Mouse (Mus musculus) liver, embryonic 12.5 days (tissue): Measurements from ENCODE around the gene Tmem243. TPM values are rescaled to one million over a fixed set of nuclear protein-coding genes. Genes with fewer than 3 reads are reported as not detected.

ENCODE experiments used
- ATAC-seq: fragments of 200-750 bp; cut with Nextera tagmentation; 2 replicates; pipeline ENCODE4 v1.8.0; 2017; ENCODE audit warnings: moderate number of reproducible peaks, mild to moderate bottlenecking, moderate library complexity
- H3K27ac ChIP-seq: fragments of 300-500 bp; sonication (generic); 2 replicates; pipeline ENCODE4 v1.5.1; 2016; ENCODE audit warnings: mild to moderate bottlenecking
- H3K27me3 ChIP-seq: fragments of 300-500 bp; sonication (generic); replicated peaks from 2 replicates; pipeline ENCODE4 v1.6.1; 2016; ENCODE audit warnings: mild to moderate bottlenecking, moderate library complexity
- H3K36me3 ChIP-seq: fragments of 300-500 bp; sonication (generic); 2 replicates; pipeline ENCODE4 v1.6.1; 2016; ENCODE audit warnings: mild to moderate bottlenecking, moderate library complexity
- H3K4me1 ChIP-seq: fragments of 300-500 bp; sonication (generic); 2 replicates; pipeline ENCODE4 v1.6.1; 2016
- H3K4me2 ChIP-seq: fragments of 300-500 bp; sonication (generic); 2 replicates; pipeline ENCODE4 v1.6.1; 2016; ENCODE audit warnings: mild to moderate bottlenecking, moderate library complexity
- H3K4me3 ChIP-seq: fragments of 300-500 bp; sonication (generic); 2 replicates; pipeline ENCODE4 v1.5.1; 2016; ENCODE audit warnings: mild to moderate bottlenecking, moderate library complexity
- H3K9ac ChIP-seq: fragments of 300-500 bp; sonication (generic); 2 replicates; pipeline ENCODE4 v1.6.1; 2016; ENCODE audit warnings: mild to moderate bottlenecking, moderate library complexity
- H3K9me3 ChIP-seq: fragments of 300-500 bp; sonication (generic); replicated peaks from 2 replicates; pipeline ENCODE4 v1.6.1; 2016; ENCODE audit warnings: mild to moderate bottlenecking, moderate library complexity
- WGBS: fragments of 180-500 bp; shearing (Covaris S2); methylation state at CpG from one replicate; pipeline ENCODE4 v1.1.7; 2016; ENCODE audit not compliant: insufficient replicate concordance; 5-methylcytosine and 5-hydroxymethylcytosine counted together
- polyA plus RNA-seq: library from polyadenylated mRNA; unstranded; fragments of >200 nt; fragmentation: Nextera tagmentation; extraction: Ambion mirVana; gene quantifications from 2 replicates; pipeline ENCODE4 v1.2.1, GENCODE M21; 2016

Gene Tmem243
- polyA plus RNA-seq, 1 experiment from 2014 or later: 12.3 TPM

DNA sequence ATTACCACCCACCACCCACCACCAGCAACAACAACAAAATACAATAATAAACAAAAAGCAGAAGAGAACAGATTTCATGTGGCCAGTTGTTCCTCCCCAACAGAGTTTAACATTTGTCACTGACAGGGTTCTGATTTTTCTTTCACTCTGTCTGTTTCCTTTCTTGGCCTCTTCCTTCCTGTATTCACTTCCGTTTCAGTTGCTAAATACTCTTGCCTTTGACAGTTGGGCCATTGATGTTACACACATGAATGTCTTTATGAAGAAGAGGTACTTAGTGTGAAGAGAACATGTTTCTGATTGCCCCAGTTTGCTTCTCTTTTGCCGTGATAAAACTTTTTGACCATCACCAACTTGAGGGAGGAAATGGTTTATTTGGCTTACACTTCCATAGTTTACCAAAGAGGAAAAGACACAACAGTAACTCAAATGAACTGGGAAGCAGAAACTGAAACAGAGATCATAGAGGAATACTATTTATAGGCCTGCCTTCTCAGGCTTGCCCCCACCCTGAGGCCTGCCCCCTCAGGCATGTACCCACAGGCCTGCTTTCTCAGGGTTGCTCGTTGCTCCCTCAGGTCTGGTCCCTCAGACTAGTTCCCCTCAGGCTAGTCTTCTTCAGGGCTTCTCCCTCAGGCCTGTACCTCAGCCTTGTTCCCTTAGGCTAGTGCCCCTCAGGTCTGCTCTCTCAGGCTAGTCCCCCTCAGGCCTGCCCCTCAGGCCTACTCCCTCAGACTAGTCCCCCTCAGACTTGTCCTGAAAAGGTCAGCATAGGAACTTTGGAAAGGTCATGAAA lies 13.3 kb upstream of the Tmem243 start:
- 33% methylated on average over 3 of the region's 3 CpGs for WGBS
- Histone ChIP-seq H3K27ac (no peak overlapping the region), H3K9ac (no peak overlapping the region)

DNA sequence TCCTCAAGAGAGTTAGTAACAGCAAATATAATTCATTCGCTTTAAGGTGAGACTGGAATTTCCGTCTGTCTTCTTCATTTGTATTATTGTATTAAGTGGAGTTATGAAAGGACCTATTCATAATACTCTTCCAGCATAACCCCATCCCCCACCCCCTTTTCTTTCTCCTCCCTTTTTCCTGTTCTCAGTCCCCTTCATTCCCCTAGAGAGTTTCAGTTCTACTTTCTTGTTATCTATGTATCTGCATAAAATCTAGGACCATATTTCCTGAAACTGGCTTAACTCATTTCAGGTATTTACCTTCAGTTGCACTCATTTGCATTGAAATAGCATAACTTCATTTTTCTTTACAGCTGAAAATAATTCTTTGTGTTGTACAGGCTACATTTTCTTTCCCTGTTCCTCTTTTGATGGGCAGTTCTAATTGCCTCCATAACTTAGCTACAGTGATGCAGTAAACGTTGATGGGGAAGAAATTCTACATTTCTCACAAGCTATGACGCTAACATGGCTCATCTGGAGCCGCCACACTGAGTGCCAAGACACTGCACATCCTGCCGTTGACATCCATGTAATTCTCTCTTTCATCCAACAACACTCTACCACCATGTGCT lies 9.9 kb upstream of the Tmem243 start:
- Histone ChIP-seq H3K4me2 (no peak overlapping the region), H3K27ac (no peak overlapping the region), H3K9me3 (no peaks in the 10 kb centered on the region), H3K9ac (no peak overlapping the region), H3K4me3 (no peak overlapping the region), H3K27me3 (no peaks in the 10 kb centered on the region), H3K36me3 (no peaks in the 10 kb centered on the region), H3K4me1 (no peaks in the 10 kb centered on the region)
- 61% methylated on average over 6 of the region's 6 CpGs for WGBS
- no peak for ATAC-seq

More for the DNA sequence above, 13.3 kb upstream of the Tmem243 start:
- no peaks in the 10 kb centered on the region for H3K27me3 ChIP-seq
- no peaks in the 10 kb centered on the region for H3K9me3 ChIP-seq
- ATAC-seq: 0 out of 2 replicates have a peak, but pooled peaks have one; percentile 15
- H3K36me3 ChIP-seq: no peaks in the 10 kb centered on the region
- no peak overlapping the region for H3K4me2 ChIP-seq
- H3K4me1 ChIP-seq: no peaks in the 10 kb centered on the region
- H3K4me3 ChIP-seq: no peak overlapping the region

DNA sequence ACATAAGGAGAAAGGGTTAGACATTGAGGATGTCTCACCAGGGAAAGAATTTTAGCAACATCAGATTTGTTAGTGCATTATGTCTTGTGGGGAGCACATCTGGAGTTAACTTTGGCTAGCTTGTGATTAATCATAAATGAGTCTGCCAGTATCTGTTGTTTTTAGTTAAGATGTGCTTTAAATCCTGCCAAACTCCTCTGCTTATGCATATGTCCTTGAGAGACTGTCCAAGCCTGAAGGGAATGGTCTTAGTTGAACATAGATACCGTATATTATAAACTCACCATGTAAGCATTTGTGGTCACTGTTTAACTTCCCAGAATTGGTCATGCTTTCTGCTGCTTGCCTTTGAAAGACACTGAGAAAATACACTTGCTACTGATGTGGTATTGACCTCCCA lies 7.8 kb upstream of the Tmem243 start:
- no peak overlapping the region for H3K9ac ChIP-seq
- H3K4me1 ChIP-seq: no peaks in the 10 kb centered on the region
- peaks cover 6% of the 10 kb centered on the region; the same call in 1 of the 2 replicates for H3K9me3 ChIP-seq
- H3K36me3 ChIP-seq: no peaks in the 10 kb centered on the region
- no peaks in the 10 kb centered on the region for H3K27me3 ChIP-seq
- no peak for ATAC-seq
- 46% methylated on average over 1 of the region's 1 CpGs for WGBS
- H3K4me2 ChIP-seq: no peak overlapping the region
- H3K27ac ChIP-seq: no peak overlapping the region
- no peak overlapping the region for H3K4me3 ChIP-seq

DNA sequence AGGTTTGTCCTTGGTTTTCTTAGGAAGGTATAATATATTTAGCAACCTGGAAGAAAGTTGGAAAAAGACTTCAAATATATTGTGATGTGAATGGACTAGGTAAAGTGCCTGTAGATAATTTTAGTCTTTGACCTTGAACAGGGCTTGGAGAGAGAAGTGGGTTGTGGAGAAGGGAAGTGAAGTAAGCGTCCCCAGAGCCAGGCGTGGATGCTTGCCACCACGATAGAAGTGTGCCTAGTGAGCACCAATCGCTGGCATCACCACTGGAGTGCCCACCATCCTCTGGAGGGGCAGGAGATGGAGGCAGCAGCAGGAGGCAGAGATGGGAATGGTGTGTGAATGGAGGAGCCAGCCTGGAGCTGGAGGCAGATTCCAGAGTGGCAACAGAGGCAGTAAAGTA lies 7.0 kb upstream of the Tmem243 start:
- Histone ChIP-seq H3K36me3 (no peaks in the 10 kb centered on the region), H3K4me3 (no peak overlapping the region), H3K27ac (no peak overlapping the region), H3K9me3 (peaks cover 6% of the 10 kb centered on the region; the same call in 1 of the 2 replicates), H3K27me3 (peaks cover 3% of the 10 kb centered on the region), H3K4me1 (no peaks in the 10 kb centered on the region), H3K9ac (no peak overlapping the region), H3K4me2 (no peak overlapping the region)
- no peak for ATAC-seq
- WGBS: 54% methylated on average over 4 of the region's 4 CpGs

DNA sequence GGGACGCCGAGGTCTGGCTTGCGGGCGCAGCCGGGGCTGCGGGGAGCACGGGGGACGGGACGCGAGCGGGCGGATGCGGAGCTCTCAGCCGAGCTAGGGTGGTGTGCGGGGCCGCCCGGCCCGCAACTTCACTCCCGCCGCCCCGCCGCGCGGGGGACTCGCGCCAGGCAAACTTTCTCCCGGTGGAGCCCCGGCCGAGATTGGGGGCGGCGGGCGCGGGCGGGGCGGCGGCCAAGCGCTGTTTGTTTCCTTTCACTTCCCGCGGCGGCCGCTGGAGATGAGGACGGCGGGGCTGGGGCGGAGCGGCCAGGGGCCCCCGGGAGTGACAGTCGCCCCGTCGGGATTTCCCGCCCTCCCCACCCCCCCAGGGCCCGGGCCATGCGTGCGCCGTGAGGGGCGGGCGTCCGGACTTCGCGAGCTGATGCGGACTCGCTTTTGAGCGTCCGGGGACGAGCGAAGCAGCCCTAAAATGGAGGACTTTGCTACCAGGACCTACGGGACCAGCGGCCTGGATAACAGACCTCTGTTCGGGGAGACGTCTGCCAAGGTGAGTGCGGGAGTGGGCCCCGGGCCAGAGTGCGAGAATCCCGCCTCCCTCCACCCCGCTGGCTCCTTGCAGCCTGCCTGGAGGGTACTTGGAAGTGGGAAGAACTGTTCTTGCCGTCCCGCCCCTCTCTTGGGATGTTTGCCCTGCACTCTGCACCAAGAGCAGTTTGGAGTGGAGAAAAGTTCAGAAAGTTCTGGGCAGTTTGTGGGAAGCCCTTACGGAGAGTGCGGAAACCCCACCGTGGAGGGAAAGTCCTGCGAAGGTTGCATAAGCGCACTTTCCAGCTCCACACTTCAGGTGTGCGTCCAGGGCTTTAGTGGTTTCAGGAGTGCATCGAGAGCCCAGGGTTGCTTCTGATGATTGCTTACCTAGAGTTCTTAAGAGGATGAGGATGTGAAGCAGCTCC lies 657 bp downstream of the Tmem243 start:
- WGBS: 4% methylated on average over 66 of the region's 83 CpGs
- Histone ChIP-seq H3K4me3 (peak overlapping the region; percentile 78), H3K4me1 (peaks cover 16% of the 10 kb centered on the region), H3K27ac (peak overlapping the region; percentile 55), H3K27me3 (peaks cover 47% of the 10 kb centered on the region), H3K4me2 (peak overlapping the region; percentile 91), H3K9me3 (peaks cover 5% of the 10 kb centered on the region; the same call in 1 of the 2 replicates), H3K9ac (peak overlapping the region; percentile 76), H3K36me3 (no peaks in the 10 kb centered on the region)
- ATAC-seq: peak; percentile 75

DNA sequence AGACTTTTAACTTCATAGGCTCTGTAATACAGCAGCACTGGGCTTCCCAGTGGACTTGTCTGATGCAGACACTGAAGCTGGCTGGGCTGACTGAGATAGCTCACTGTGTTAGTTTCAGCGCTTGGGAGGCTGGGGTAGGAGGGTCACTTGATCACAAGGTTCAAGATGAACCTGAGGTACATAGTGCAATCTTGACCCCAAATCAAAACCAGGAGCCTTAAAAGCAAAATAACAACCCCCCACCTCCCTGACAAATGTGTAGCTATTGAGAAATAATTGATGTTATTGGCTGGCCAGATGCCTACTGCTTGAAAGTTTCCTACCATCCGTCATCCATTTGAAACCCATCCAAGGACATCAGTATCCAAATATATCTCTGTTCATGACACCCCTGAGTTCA lies 2.2 kb downstream of the Tmem243 start:
- Histone ChIP-seq H3K9me3 (no peaks in the 10 kb centered on the region), H3K4me1 (peaks cover 18% of the 10 kb centered on the region), H3K27me3 (peaks cover 47% of the 10 kb centered on the region), H3K9ac (no peak overlapping the region), H3K36me3 (no peaks in the 10 kb centered on the region), H3K4me3 (no peak overlapping the region), H3K27ac (no peak overlapping the region), H3K4me2 (no peak overlapping the region)
- WGBS: 73% methylated on average over 2 of the region's 2 CpGs
- no peak for ATAC-seq

DNA sequence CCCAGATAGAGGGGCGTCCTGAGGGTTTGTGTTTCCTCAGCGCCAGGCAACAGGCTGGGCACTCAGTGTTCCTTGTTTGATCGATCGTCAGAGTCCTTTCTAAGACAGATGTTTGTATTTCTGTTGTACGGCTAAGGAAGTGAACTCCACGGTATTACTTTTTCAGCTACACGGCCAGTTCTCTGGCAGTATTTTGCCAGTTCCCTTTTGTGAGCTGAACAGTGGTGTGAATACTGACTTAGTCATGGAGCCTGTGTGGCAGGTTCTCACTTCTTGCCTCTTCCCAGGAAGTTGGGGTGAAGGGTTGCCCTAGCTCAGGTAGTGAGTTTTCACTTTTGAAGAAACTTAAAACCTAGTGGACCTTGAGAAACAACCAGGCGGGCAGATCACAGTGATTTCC lies 3.5 kb downstream of the Tmem243 start:
- H3K27me3 ChIP-seq: peaks cover 40% of the 10 kb centered on the region

DNA sequence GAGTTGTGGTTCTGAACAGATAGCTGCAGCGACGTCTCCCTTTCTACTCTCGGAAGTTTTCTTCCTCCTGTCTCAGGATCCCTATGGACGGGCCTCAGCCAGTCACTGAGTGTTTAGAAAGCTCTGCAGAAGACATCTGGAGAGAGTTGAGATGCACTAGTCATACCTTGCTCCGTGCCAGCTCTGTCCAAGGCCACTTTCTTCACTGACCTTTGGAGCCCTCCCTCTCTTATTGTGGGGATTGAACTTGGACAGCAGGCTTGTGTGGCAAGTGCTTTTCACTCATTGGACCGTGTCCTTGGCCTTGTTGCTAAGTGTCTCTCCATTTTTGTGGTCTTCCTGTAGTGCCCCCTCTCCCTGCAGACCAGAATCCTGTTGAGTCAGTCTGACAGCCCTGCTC lies 6.3 kb downstream of the Tmem243 start:
- no peak overlapping the region for H3K4me3 ChIP-seq
- no peak for ATAC-seq

More for the DNA sequence above, 3.5 kb downstream of the Tmem243 start:
- H3K27ac ChIP-seq: no peak overlapping the region
- H3K4me3 ChIP-seq: no peak overlapping the region
- ATAC-seq: no peak
- H3K9me3 ChIP-seq: no peaks in the 10 kb centered on the region
- H3K4me2 ChIP-seq: no peak overlapping the region
- peaks cover 18% of the 10 kb centered on the region for H3K4me1 ChIP-seq
- WGBS: 57% methylated on average over 8 of the region's 8 CpGs
- H3K36me3 ChIP-seq: no peaks in the 10 kb centered on the region
- H3K9ac ChIP-seq: no peak overlapping the region

DNA sequence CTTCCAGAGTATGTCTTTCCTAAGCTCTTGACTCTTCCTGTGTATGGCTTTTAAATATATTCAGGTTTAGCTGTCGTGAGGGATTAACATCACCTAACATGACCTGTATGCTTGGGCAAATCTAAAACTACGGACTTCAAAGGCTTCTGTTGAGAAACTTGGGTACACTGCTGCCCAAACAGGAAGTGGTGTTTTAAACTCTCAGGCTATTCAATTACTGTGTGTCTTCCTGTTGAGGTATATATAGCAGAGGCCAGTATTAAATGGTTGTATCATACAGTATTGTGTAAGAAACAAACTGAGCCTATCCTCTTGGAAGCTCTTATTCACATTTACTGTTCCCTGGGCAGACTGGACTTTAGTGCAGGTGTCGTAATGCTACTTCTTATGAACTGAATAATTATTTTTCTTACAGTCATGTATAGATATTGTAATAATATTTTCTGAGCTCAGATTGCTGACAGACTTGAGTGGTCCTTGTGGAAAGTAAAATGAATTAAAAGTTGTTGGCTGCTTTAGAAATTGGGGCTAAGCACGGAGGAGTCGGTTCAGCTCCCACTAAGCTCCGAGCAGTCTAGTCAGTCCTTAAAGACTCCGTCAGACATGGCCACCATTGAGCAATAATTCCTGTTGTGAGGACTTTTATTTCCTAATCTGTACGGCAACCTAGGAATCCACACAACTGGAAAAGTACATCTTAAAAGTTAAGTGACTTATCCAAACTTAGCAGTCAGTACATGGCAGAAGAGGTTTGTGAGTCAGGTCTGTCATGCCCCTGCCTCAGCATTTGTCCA lies 7.0 kb downstream of the Tmem243 start:
- 66% methylated on average over 8 of the region's 8 CpGs for WGBS
- H3K27ac ChIP-seq: no peak overlapping the region
- H3K36me3 ChIP-seq: no peaks in the 10 kb centered on the region
- no peaks in the 10 kb centered on the region for H3K9me3 ChIP-seq
- H3K4me3 ChIP-seq: no peak overlapping the region
- no peak overlapping the region for H3K4me2 ChIP-seq
- 0 out of 2 replicates have a peak, but pooled peaks cover 2% of the 10 kb centered on the region for H3K4me1 ChIP-seq
- H3K27me3 ChIP-seq: peaks cover 9% of the 10 kb centered on the region
- H3K9ac ChIP-seq: no peak overlapping the region
- no peak for ATAC-seq

More for the DNA sequence above, 6.3 kb downstream of the Tmem243 start:
- Histone ChIP-seq H3K4me2 (no peak overlapping the region), H3K27ac (no peak overlapping the region), H3K27me3 (peaks cover 16% of the 10 kb centered on the region), H3K4me1 (peaks cover 3% of the 10 kb centered on the region; the same call in 1 of the 2 replicates), H3K9me3 (no peaks in the 10 kb centered on the region), H3K9ac (no peak overlapping the region), H3K36me3 (no peaks in the 10 kb centered on the region)
- 52% methylated on average over 6 of the region's 6 CpGs for WGBS

DNA sequence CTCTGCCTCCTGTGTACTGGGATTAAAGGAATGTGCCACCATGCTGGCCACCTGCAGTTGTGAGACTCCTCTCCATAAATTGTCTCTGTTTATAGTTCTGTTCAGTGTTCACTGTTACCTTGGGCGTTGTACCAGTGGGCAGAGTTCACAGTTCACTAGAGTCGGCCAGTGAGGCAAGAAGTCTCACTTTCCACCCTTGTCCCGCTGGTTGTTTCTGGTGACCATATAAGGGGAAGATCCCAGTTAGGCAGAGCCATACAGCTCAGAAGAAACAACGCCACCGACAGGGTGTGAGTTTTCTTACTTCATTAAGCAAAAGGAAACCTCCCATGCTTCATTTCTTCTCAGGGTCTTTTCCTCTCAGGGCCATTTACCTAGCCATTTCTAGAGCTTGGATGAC lies 8.0 kb downstream of the Tmem243 start:
- H3K4me3 ChIP-seq: no peak overlapping the region

DNA sequence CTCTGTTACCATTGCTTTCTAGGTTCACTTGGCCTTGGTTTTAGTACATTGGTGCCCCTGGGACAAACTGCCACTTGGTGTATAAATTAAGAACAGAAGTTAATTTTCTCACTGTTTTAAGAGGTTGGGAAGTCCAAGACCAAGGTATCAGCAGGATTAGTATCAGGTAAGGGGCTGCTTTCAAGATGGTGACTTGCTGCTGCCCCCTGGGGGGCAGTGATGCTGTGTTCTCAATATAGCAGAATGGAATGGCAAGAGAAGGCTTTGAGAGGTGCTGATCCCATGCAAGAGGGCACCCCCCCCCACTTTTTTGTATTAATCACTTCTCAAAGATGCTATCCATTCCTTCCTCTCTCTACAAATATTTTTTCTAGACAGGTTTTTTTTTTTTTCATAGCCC lies 9.1 kb downstream of the Tmem243 start:
- 0 out of 2 replicates have a peak, but pooled peaks cover 2% of the 10 kb centered on the region for H3K4me1 ChIP-seq
- no peak overlapping the region for H3K9ac ChIP-seq
- no peaks in the 10 kb centered on the region for H3K9me3 ChIP-seq
- no peaks in the 10 kb centered on the region for H3K36me3 ChIP-seq
- no peaks in the 10 kb centered on the region; the same call in 1 of the 2 replicates for H3K27me3 ChIP-seq
- no peak overlapping the region for H3K27ac ChIP-seq
- ATAC-seq: no peak
- no peak overlapping the region for H3K4me2 ChIP-seq
- H3K4me3 ChIP-seq: no peak overlapping the region

More for the DNA sequence above, 8.0 kb downstream of the Tmem243 start:
- H3K27ac ChIP-seq: no peak overlapping the region
- H3K9me3 ChIP-seq: no peaks in the 10 kb centered on the region
- 68% methylated on average over 5 of the region's 5 CpGs for WGBS
- 0 out of 2 replicates have a peak, but pooled peaks cover 2% of the 10 kb centered on the region for H3K4me1 ChIP-seq
- no peak overlapping the region for H3K9ac ChIP-seq
- H3K27me3 ChIP-seq: peaks cover under 1% of the 10 kb centered on the region; the same call in 1 of the 2 replicates
- no peak overlapping the region for H3K4me2 ChIP-seq
- no peak for ATAC-seq
- H3K36me3 ChIP-seq: no peaks in the 10 kb centered on the region
